Mouse (Mus musculus) CH12.LX (cell line): Measurements from ENCODE around the gene E2f7.

Experiments used
- BHLHE40 ChIP-seq: IDR thresholded peaks from 2 replicates; pipeline ENCODE4 v1.6.1; 2011; ENCODE audit warnings: mild to moderate bottlenecking, low read depth, low read length, improper control_type of control experiment
- CHD2 ChIP-seq: IDR thresholded peaks from 2 replicates; pipeline ENCODE4 v1.6.1; 2011; ENCODE audit warnings: low read length, improper control_type of control experiment
- CTCF ChIP-seq, 2 experiments: IDR thresholded peaks in 1 of 2; conservative IDR thresholded peaks in 1 of 2; 2 replicates each; pipeline ENCODE4 v1.5.1; 2011 to 2012; ENCODE audit warnings: low read depth in 2 of 2, low read length in 2 of 2, improper control_type of control experiment in 1 of 2, inconsistent platforms in 1 of 2, mild to moderate bottlenecking in 1 of 2, moderate library complexity in 1 of 2
- E2F4 ChIP-seq: IDR thresholded peaks from 2 replicates; pipeline ENCODE4 v1.6.1; 2011; ENCODE audit warnings: low read depth, low read length, improper control_type of control experiment; ENCODE audit not compliant: insufficient replicate concordance
- HCFC1 ChIP-seq: IDR thresholded peaks from 2 replicates; pipeline ENCODE4 v1.6.1; 2012; ENCODE audit warnings: low read depth, mild to moderate bottlenecking, inconsistent platforms, low read length, improper control_type of control experiment
- NRF1 ChIP-seq: IDR thresholded peaks from 2 replicates; pipeline ENCODE4 v1.6.1; 2014; ENCODE audit warnings: low read depth, mild to moderate bottlenecking, inconsistent platforms, low read length, improper control_type of control experiment, moderate library complexity
- POLR2A ChIP-seq: IDR thresholded peaks from 2 replicates; pipeline ENCODE4 v1.6.1; 2011; ENCODE audit warnings: low read depth, mild to moderate bottlenecking, improper control_type of control experiment, low read length
- ZC3H11A ChIP-seq: IDR thresholded peaks from 2 replicates; pipeline ENCODE4 v1.6.1; 2012; ENCODE audit warnings: low read depth, mild to moderate bottlenecking, inconsistent platforms, low read length, improper control_type of control experiment

- TF ChIP-seq CTCF (conservative IDR thresholded peaks at IDR 0.05 in 1 of 2, IDR thresholded peaks at IDR 0.05 in 1 of 2; ENCODE audit: low read depth in 2 of 2, low read length in 2 of 2): no peak
- TF ChIP-seq NRF1: no peak
- TF ChIP-seq E2F4: no peak
- no peak for TF ChIP-seq ZC3H11A
- TF ChIP-seq POLR2A: no peak
- TF ChIP-seq HCFC1: no peak
- TF ChIP-seq CHD2: no peak
- no peak for TF ChIP-seq BHLHE40
Observed at GRCm38 (mm10) chr10:110745640-110746032, 397 bp downstream of the E2f7 start.
